In the genomic region with DNA sequence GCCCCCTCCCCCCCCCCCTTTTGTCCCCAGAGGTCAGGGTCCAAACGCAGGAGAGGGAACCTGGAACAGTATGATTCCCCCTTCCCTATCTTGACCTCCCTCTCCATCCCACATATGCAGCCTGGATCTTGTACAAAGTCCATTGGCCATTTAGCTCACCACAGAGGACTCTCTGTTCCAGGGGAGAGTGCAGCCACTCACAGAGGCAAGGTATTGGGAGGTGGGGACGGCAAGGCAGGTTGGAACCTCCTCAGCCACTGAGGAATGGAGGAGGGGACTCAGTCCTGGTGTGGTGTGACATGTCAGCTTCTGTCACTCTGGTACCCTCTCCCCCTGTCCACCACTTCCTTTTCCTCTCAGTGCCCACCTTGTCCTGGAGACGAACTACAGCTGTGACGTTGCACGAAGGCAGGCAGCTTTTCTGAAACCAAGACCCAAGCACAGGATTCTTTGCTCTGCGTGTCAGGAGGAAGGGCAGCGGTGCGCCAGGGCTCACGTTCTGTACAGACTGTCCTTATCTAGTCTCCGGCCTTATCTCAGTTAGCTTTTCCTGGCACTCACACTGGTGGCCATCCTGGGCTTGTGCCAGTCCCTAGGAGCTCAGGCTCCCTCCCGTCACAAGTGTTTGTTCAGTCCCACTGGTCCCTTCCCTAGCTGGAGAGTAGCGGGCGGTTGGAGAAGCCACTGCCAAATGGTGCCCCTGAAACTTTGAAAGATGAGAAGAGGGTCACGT, we compare ENCODE assay signal across 8 mouse cellular contexts.
DNase-seq lines count a peak whose midpoint lies in the region; TF ChIP-seq lines count a peak whose summit lies in the region.

No protein-coding gene starts in this region.

- DNase-seq in cerebellum, adult 9-11 months: peak; percentile 42
- no peak for DNase-seq in cerebellum, postnatal 10 days
- DNase-seq in heart, adult 2 months: peak; percentile 71 to 85
- DNase-seq in kidney, adult 9 months: peak; percentile 92
- peak; percentile 84 for DNase-seq in lung, postnatal 25 days (ENCODE audit: low spot score)
- no peak for DNase-seq in spleen, adult 18-20 months
- DNase-seq in layer of hippocampus, postnatal 25 days (ENCODE audit: extremely low spot score in 1 of 2, low spot score in 1 of 2): no peak
- no peak for DNase-seq in thymus, adult 2 months

- no peak for TF ChIP-seq POLR2A in heart, adult 2 months (IDR thresholded peaks at IDR 0.05; ENCODE audit: insufficient read depth, low read depth, low read length)
- no peak for TF ChIP-seq POLR2A in thymus, adult 2 months (IDR thresholded peaks at IDR 0.05; ENCODE audit: control insufficient read depth, extremely low read depth, insufficient read depth, low read length, poor library complexity)

- H3K79me2 ChIP-seq in heart, adult 2 months (replicated peaks; ENCODE audit: control insufficient read depth, insufficient read depth, low read length): no peaks in the 10 kb centered on the region

- H3K4me1 ChIP-seq in heart, adult 2 months (ENCODE audit: control insufficient read depth, insufficient read depth, low read length): peaks cover 8% of the 10 kb centered on the region
- H3K4me1 ChIP-seq in thymus, adult 2 months (replicated peaks; ENCODE audit: control insufficient read depth, insufficient read depth, low read length): peaks cover 14% of the 10 kb centered on the region

- no peaks in the 10 kb centered on the region for H3K36me3 ChIP-seq in heart, adult 2 months (ENCODE audit: control insufficient read depth, insufficient read depth, low read length)
- H3K36me3 ChIP-seq in thymus, adult 2 months (ENCODE audit: control insufficient read depth, insufficient read depth, low read length): no peaks in the 10 kb centered on the region

- H3K4me3 ChIP-seq in heart, adult 2 months: no peak overlapping the region
- H3K4me3 ChIP-seq in thymus, adult 2 months (ENCODE audit: control insufficient read depth, insufficient read depth, low read length): no peak overlapping the region

- H3K27me3 ChIP-seq in heart, adult 2 months (ENCODE audit: control insufficient read depth, insufficient read depth, low read length): no peaks in the 10 kb centered on the region
- no peaks in the 10 kb centered on the region for H3K27me3 ChIP-seq in thymus, adult 2 months (ENCODE audit: control insufficient read depth, insufficient read depth, low read length)

- H3K27ac ChIP-seq in heart, adult 2 months: peak overlapping the region; percentile 88
- no peak overlapping the region for H3K27ac ChIP-seq in thymus, adult 2 months (ENCODE audit: control insufficient read depth, insufficient read depth, low read length)

- TF ChIP-seq CTCF in heart, adult 2 months (IDR thresholded peaks at IDR 0.05): no peak
- TF ChIP-seq CTCF in thymus, adult 2 months (IDR thresholded peaks at IDR 0.05; ENCODE audit: borderline replicate concordance, control insufficient read depth, extremely low read depth, insufficient read depth, low read length, poor library complexity): no peak

- intact Hi-C loops in heart, adult 2 months (cut with DNase I): loop anchor here (1.0 to 5.0 kb wide), 4 partner anchors 44 to 299 kb away; a partner anchor contains a TSS

- WGBS in heart, adult 2 months: 22% methylated on average over 14 of the region's 14 CpGs
- WGBS in thymus, adult 2 months: 62% methylated on average over 14 of the region's 14 CpGs

- peak overlapping the region; percentile 69 for H3K9ac ChIP-seq in heart, adult 2 months (ENCODE audit: low read depth, low read length)

- peak; percentile 88; the same call in 1 of the 2 replicates for TF ChIP-seq EP300 in heart, adult 2 months (IDR thresholded peaks at IDR 0.05; ENCODE audit: insufficient read depth, low read depth, low read length)

Comparison
In these comparisons a context has a peak if more than half of its experiments do, and no peak if none do; other contexts are left out.
1. DNase-seq: peak in cerebellum, adult 9-11 months (single experiment), heart, adult 2 months (2 of 2), kidney, adult 9 months (single experiment) and lung, postnatal 25 days (single experiment); none in cerebellum, postnatal 10 days (0 of 2), spleen, adult 18-20 months (0 of 2), layer of hippocampus, postnatal 25 days (0 of 2) and thymus, adult 2 months (single experiment).